Mouse (Mus musculus): ENCODE data around the gene Hsf5.

Hsf5 gene

GRCm38 (mm10) chr11:87616790-87617474 is at the start of gene Hsf5:
Gene Hsf5 (plus strand): TSS chr11:87617164.
- no peak for DNase-seq (ENCODE audit: low read depth, low spot score)

- no peak for DNase-seq (ENCODE audit: low read depth, low spot score)
These were observed 48.6 kb upstream of the Hsf5 start, which contains the start of gene Sept4 for GRCm38 (mm10) chr11:87568255-87568953. Gene Sept4 (plus strand): TSS chr11:87568903.

- DNase-seq (ENCODE audit: low read depth, low spot score) = no peak
These were observed 46.2 kb upstream of the Hsf5 start for GRCm38 (mm10) chr11:87570743-87571142.

DNA sequence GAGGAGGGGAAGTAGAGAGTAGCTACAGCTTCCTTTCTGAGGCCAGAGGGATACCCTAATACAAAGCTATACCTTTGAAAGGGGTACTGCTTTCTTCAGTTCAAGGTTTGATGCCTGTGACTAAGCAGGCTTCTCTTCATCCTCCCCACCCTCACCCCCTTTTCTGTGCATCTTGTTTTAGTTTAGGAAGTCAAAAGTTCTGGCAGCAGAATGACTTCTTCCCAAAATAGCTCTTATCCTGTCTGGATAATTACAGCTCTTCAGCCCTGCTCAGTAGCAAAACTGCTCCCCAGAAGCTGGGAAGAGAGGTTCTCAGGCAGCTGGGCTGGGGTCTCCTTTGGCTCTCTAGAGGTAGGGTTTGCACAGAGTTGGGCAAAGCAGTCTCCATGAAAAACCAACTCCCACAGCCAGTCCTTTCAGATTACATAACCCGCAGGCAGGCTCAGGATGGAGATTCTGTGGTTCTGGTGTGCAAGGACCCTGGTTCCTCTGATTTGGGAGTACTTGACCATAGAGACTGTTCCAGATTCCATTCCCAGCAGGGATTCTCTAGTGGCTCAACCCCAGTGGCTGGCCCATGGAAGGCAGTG is 45.5 kb upstream of the Hsf5 start:
- DNase-seq (ENCODE audit: low read depth, low spot score) = no peak

DNA sequence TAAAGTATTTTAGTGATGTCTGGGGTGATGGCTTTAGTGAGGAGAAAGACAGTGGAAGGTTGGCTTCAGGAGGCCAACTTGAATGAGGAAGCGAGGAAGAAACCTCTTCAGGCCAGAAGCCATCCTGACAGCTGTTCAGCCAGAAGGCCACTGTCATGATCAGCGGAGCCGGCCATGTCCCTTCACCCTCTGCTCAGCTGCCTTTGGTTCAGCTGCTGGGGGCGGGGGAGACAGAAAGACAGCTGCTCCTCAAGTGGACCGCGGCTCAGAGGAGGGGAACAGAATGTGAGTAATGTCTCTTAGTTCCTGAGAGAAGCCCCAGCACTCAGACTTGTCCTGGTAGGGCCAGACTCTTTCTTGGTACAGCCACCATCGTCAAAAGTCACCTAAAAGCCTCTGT is 43.2 kb upstream of the Hsf5 start:
- DNase-seq (ENCODE audit: low read depth, low spot score) = no peak

DNA sequence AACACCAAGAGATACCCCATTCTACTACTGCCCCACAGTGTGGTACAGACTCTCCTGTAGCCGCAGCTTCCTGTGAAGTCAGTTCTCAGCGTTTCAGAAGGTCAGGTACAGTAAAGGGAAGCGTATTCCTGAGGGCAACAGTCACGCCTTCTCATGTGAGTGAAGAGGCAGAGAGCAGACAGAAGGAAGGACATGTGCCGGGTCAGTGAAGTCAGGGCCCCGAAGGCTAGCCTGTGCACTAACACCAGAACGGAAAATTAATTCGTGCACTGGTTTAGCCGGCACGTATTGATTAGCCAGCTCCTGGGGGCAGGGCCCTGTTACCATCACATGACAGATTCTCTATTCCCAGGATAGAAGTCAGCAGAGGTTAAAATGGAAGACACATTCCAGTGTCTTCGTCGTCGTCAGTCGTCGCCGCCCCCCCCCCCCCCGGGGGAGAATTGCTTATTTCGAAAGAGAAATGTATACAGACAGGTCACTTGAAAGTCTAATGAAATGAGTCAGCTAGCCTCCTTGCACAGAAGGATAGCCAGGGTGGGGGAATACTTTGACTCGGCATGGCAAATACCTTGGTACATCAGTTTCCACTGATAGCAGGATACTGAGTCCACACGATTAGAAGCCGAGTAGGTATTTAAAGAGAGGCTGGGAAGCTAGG is 42.3 kb upstream of the Hsf5 start:
- DNase-seq (ENCODE audit: low read depth, low spot score) = no peak

DNA sequence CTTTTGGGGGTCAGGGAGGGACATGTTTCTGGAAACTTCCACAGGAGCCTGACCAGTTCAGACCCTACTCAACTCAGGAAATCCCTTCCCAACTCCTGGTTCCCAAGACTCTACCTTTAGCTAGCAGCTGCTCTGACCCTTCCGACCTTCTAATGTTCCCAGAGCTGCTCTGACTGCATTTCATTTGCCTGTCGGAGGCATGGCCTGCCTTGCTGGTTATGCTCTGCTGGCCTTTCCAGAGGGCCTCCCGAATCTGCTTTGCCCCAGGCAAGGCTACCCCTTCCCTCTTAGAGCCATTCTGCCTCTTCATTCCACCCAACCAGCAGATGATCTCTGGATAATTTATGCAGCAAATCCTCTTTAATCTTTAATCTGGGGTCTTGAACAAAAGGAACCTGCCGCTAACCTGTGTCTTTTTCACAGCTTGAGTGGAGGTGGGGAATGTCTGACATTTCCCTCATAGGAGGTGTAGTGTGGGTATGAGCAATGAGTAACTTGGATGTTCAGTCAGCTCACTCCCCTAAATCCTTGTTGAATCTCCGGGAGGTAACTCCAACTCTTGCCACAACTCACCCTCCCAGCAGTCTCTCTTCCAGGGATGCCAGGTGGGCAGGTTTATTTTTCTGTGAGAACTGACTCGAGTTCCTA is 39.2 kb upstream of the Hsf5 start:
- DNase-seq (ENCODE audit: low read depth, low spot score) = no peak

DNA sequence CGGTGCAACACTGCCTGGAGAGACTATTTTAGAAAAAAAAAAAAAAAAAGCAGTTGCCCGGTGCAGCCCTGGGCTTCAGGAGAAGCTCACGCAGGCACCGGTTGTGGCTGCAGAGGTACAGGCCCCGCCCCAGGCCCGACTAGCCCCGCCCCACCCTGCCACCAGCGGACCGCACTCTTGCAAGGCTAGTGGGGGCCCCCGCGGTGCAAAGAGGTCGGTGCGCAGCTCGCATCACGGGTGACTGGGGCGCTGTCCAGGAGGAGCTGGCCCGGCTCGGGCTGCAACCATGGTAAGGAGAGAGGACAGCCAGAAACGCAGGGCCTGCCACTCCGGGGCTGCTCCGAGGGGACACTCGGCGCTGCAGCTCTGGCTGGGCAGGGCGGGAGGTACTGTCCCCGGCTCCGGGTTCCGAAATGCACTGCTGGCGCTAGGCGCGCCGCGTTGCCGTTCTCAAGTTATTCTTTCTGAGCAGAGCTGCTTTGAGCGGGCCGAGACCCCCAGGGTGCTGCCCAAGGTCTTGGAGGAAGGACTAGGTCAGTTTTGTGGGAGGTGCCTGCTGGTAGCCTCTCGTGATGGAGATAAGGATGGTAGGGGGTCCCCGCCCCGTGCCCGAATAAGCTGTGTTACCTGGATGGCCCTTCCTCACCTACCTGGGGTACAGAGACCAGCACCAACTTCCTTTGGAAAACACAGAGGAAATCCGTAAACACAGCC is 38.6 kb upstream of the Hsf5 start:
- no peak for DNase-seq (ENCODE audit: low read depth, low spot score)

- DNase-seq (ENCODE audit: low read depth, low spot score) = no peak
These were observed 37.9 kb upstream of the Hsf5 start for GRCm38 (mm10) chr11:87578963-87579601.

GRCm38 (mm10) chr11:87579713-87580112 is 37.3 kb upstream of the Hsf5 start:
- no peak for DNase-seq (ENCODE audit: low read depth, low spot score)

DNA sequence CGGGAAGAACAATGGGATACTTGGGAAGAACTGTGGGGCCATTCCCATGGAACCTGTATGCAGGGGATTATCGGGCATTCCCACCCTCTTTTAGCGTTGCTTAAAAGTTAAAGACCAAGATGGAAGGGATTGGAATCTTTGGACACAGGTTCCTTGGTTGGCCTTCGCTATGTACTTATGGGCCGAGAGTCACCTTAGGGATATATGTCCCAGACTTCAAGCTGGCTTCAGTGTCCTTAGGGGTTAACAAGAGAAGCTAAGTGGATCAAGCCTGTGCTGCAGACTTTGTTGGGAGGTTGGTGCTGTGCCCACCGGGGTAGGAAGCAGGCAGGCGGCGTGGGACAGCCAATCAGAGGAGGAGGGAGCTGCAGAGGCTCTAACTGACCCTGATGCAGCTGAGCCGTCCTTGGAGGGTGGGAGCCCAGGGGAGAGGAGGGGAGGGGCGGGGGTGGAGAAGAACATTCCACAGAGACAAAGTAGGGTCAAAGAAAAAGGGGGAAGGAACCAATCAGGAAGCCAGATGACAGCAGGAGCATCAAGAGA is 36.4 kb upstream of the Hsf5 start:
- no peak for DNase-seq (ENCODE audit: low read depth, low spot score)

DNA sequence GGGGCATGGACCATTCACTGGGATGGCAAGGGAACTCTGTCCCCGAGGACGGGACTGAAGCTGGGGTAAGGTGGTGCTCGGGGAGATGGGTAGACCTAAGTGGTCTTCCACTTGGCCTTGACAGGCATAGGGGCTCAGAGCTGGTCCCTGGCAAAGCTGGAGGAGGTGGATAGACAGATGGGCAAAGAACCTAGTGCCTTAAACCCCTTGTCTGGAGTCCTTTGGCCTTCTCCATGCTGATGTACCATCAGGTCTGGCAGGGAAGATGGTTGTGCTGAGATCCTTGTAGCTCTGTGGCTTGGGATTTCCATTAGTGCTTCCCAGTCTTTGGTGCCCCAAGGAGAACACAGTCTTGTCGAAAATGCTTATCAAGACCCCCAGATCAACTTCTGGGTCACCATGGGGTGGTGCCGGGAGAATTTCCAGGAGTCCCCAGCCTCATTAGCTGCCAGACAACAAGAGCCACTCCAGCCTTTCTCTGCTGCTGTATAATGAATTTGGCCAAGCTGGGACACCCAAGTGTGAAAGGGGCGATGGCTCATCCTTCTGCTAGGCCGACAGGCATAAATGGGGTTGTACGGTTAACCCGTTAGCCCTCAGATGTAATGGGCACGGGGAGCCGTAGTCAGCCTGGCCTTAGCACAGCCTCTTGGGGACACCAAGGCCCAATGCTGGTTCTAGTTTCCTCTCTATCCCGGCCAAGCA is 35.7 kb upstream of the Hsf5 start:
- no peak for DNase-seq (ENCODE audit: low read depth, low spot score)

DNA sequence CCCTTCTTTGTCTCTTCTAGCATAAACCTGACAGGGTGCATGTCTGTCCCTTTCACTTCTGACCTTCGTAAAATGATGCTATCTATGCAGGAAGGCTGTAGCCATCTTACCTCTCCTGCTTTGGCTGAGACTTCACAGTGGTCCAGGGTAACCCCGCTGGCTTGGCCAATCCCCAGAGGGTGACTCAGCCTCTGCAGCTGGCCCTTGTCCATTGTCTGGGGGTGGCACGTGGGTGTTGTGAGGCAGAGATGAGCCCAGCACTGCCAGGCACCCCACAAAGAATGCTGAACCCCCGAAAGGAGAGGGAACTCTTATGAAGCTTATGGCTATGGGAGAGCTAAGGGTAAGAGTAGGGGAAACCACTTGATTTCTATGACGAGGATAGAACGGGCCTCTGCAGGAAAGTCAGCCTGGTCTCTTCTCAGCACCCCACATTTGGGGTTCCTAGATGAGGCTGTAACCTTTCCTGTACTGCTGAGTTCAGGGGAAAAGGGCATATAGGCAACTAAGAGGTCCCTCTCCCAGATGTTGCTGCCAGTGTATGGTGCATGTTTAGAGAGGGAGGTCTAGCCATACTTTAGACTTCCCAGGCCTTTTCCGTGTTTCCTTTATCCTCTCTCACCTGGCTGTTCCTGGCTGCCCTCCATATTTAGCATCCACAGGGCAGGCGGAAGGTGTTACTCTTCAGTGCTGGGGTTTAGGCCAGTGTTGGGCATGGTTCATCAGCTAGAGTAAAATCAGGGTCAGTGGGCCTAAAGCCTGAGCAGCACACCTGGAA is 34.8 kb upstream of the Hsf5 start:
- no peak for DNase-seq (ENCODE audit: low read depth, low spot score)

DNA sequence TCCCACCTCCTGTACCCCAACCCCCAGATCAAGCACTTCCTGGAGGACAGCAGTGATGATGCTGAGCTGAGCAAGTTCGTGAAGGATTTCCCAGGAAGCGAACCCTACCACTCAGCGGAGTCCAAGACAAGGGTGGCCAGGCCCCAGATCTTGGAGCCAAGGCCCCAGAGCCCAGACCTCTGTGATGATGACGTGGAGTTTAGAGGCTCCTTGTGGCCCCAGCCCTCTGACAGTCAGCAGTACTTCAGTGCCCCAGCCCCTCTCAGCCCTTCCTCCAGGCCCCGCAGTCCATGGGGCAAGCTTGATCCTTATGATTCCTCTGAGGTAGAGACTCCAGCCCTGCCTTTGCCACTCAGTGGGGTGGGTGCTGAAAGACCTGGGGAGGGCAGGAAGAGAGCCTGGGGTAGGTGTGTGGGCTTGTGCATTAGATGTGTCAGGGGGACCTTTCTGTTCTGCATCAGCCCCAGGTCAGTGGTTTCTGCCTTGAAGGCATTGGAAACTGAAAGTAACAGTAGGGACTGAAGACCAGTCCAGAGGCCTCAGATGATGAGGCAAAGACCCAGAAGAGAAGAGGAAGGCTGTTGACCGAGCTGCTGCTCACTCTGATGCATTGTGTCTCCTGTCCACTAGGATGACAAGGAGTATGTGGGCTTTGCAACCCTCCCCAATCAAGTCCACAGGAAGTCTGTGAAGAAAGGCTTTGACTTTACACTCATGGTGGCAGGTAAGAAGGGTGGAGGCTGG is 33.5 kb upstream of the Hsf5 start:
- DNase-seq (ENCODE audit: low read depth, low spot score) = no peak

DNA sequence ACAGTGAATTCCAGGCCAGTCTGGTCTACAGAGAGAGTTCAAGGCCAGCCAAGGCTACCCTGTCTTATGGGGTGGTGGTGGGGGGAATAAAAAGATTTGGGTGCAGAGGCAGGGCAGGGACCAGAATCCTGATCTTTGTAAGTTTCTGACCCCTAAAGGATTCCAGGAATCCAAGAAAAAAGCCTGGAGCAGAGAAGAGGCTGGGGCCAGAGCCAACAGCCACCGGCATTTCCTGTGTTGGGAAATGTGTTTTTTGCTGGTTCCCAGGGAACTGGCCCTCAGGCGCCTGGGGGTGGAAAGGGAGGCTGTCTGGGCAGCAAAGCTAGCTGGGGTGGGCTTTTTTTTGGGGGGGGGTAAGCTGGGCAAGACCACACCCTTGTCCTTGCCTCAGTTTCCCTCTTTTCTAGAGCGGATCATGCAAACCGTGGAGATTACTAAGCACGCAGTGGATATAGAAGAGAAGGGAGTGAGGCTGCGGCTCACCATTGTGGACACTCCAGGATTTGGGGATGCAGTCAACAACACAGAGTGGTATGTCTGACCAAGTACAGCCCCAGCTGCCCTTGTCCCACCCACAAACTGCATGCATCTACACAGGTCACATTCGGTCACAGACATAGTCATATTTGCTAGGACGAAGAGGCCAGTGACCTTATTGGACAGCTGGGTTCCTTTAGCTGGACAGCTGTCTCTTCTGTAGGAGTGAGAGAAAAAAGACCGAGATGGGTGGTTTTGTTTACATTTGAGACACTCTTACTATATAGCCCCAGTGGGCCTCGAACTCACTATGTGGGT is 32.1 kb upstream of the Hsf5 start:
- DNase-seq (ENCODE audit: low read depth, low spot score) = no peak

GRCm38 (mm10) chr11:87587211-87587874 is 29.6 kb upstream of the Hsf5 start:
- DNase-seq (ENCODE audit: low read depth, low spot score) = no peak

DNA sequence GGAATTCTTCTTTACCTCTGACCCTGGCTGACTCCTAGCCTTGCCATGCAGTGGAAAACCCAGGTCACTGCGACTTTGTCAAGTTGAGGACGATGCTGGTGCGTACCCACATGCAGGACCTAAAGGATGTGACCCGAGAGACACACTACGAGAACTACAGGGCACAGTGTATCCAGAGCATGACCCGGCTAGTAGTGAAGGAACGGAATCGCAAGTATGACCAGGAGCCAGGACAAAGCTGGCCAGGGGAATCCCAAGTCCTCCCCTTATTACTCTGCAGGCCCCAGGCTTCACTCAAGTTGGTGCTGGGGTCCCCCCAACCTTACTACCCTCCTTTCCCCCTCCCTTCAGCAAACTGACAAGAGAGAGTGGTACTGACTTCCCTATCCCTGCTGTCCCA is 27.4 kb upstream of the Hsf5 start:
- DNase-seq (ENCODE audit: low read depth, low spot score) = no peak
